Mouse (Mus musculus): ENCODE results near the gene G530012D18Rik. TPM values are rescaled to one million over a fixed set of nuclear protein-coding genes. Genes with fewer than 3 reads are reported as not detected.
"Not testable (repeated sequence)": the region's sequence is repeated elsewhere in the genome, so short reads cannot be mapped to it uniquely, and the experiment has no call there.

G530012D18Rik gene
- polyA plus RNA-seq (2014; fragmentation: Nextera tagmentation; extraction: Ambion mirVana) = not detected in 2 replicates

- H3K9ac ChIP-seq (ENCODE audit: low read length); H3K4me2 ChIP-seq (ENCODE audit: low read depth, low read length, severe bottlenecking); H3K36me3 ChIP-seq (ENCODE audit: control insufficient read depth, insufficient read depth, low read length); ATAC-seq (replicated peaks; ENCODE audit: low FRiP score); H3K4me1 ChIP-seq (replicated peaks; ENCODE audit: control insufficient read depth, insufficient read depth, low read length); H3K27ac ChIP-seq (ENCODE audit: low read depth, low read length); H3K4me3 ChIP-seq (ENCODE audit: low read depth, low read length); H3K9me3 ChIP-seq (ENCODE audit: control insufficient read depth, low read length); H3K27me3 ChIP-seq (ENCODE audit: control insufficient read depth, insufficient read depth, low read length); DNase-seq (ENCODE audit: low spot score): not testable (repeated sequence)
- 76% methylated on average over 1 of the region's 3 CpGs for WGBS
Measured at GRCm38 (mm10) chr1:85575376-85575775, at the start of gene G530012D18Rik. G530012D18Rik (plus strand) TSS chr1:85575676.

GRCm38 (mm10) chr1:85526401-85526800, 49.1 kb upstream of the G530012D18Rik start:
- not testable (repeated sequence) for H3K27me3 ChIP-seq (ENCODE audit: control insufficient read depth, insufficient read depth, low read length); H3K9me3 ChIP-seq (ENCODE audit: control insufficient read depth, low read length); H3K4me2 ChIP-seq (ENCODE audit: low read depth, low read length, severe bottlenecking); H3K4me3 ChIP-seq (ENCODE audit: low read depth, low read length); H3K36me3 ChIP-seq (ENCODE audit: control insufficient read depth, insufficient read depth, low read length); DNase-seq (ENCODE audit: low spot score); H3K9ac ChIP-seq (ENCODE audit: low read length); ATAC-seq (replicated peaks; ENCODE audit: low FRiP score); H3K27ac ChIP-seq (ENCODE audit: low read depth, low read length); H3K4me1 ChIP-seq (replicated peaks; ENCODE audit: control insufficient read depth, insufficient read depth, low read length)
- 73% methylated on average over 3 of the region's 3 CpGs for WGBS

DNA sequence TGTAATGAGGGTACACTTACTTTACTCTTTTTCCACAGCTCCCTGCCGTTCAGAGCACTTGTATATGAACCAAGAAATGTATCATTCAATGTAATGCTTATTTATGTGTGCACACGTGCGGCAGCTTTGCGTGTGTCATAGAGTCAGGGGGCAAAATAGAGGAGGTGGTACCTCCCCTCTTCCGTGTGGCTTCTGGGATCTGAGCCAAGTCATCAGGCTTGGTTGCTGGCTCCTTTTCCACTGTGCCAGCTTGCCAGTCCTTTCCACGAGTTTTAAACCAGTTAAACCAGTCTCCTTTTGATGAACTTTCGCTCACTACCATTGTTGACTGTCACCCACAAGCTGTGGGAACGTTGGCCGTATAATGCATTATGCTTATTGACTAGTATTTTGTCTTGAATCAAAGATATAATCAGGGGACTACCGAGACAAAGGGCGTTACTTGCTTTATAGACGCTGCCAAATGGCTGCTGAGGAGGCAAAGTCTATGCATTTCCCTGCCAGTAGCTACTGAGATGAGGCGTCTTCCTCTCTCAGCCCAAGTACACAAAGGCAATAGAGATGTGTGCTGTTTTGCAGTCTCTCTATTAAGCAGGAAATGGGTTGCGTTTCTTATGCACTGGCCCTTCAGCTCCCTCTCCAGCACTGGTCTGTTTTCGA, 46.9 kb upstream of the G530012D18Rik start:
- H3K9ac ChIP-seq (ENCODE audit: low read length); H3K4me3 ChIP-seq (ENCODE audit: low read depth, low read length); H3K4me1 ChIP-seq (replicated peaks; ENCODE audit: control insufficient read depth, insufficient read depth, low read length); DNase-seq (ENCODE audit: low spot score); H3K36me3 ChIP-seq (ENCODE audit: control insufficient read depth, insufficient read depth, low read length); ATAC-seq (replicated peaks; ENCODE audit: low FRiP score); H3K4me2 ChIP-seq (ENCODE audit: low read depth, low read length, severe bottlenecking); H3K9me3 ChIP-seq (ENCODE audit: control insufficient read depth, low read length); H3K27ac ChIP-seq (ENCODE audit: low read depth, low read length); H3K27me3 ChIP-seq (ENCODE audit: control insufficient read depth, insufficient read depth, low read length): not testable (repeated sequence)
- WGBS = 83% methylated on average over 12 of the region's 15 CpGs

DNA sequence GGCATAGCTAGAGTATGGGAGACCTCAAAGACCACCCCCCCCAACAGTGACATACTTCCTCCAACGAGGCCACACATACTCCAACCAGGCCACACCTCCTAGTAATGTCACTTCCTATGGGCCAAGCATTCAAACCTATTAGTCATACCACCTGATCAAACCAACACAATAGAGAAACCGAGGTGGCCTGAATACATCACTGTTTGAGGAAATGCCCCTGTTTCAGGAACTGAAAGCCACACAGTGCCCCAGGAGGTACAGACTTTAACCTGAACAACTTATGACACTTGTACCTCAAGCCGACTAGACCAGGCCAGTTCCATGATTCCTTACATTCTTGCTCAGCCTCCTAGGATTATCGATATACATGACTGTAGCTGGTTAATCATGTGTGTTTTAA, 31.7 kb upstream of the G530012D18Rik start:
- 86% methylated on average over 3 of the region's 4 CpGs for WGBS
- ATAC-seq (replicated peaks; ENCODE audit: low FRiP score); H3K4me1 ChIP-seq (replicated peaks; ENCODE audit: control insufficient read depth, insufficient read depth, low read length); H3K36me3 ChIP-seq (ENCODE audit: control insufficient read depth, insufficient read depth, low read length); H3K27me3 ChIP-seq (ENCODE audit: control insufficient read depth, insufficient read depth, low read length); H3K4me2 ChIP-seq (ENCODE audit: low read depth, low read length, severe bottlenecking); H3K9ac ChIP-seq (ENCODE audit: low read length); DNase-seq (ENCODE audit: low spot score); H3K27ac ChIP-seq (ENCODE audit: low read depth, low read length); H3K9me3 ChIP-seq (ENCODE audit: control insufficient read depth, low read length); H3K4me3 ChIP-seq (ENCODE audit: low read depth, low read length): not testable (repeated sequence)

DNA sequence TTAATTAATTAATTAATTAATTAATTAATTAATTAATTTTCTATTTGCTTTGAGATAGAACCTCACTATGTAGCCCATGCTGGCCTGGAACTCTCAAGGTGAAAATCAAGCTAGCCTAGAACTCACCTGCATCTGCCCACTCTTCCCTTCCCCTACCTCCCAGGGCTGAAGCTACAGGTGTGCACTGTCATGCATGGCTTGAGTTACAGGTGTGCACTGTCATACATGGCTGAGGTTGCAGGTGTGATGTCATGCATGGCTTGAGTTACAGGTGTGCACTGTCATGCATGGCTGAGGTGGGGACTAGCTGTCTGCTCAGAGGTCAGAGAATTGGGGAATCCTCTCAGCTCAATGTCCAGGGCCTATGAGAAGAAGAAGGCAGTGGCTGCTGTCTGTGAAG, 29.0 kb upstream of the G530012D18Rik start:
- not testable (repeated sequence) for H3K4me1 ChIP-seq (replicated peaks; ENCODE audit: control insufficient read depth, insufficient read depth, low read length); H3K9me3 ChIP-seq (ENCODE audit: control insufficient read depth, low read length); H3K36me3 ChIP-seq (ENCODE audit: control insufficient read depth, insufficient read depth, low read length); H3K27ac ChIP-seq (ENCODE audit: low read depth, low read length); H3K4me2 ChIP-seq (ENCODE audit: low read depth, low read length, severe bottlenecking); DNase-seq (ENCODE audit: low spot score); ATAC-seq (replicated peaks; ENCODE audit: low FRiP score); H3K27me3 ChIP-seq (ENCODE audit: control insufficient read depth, insufficient read depth, low read length); H3K4me3 ChIP-seq (ENCODE audit: low read depth, low read length); H3K9ac ChIP-seq (ENCODE audit: low read length)

DNA sequence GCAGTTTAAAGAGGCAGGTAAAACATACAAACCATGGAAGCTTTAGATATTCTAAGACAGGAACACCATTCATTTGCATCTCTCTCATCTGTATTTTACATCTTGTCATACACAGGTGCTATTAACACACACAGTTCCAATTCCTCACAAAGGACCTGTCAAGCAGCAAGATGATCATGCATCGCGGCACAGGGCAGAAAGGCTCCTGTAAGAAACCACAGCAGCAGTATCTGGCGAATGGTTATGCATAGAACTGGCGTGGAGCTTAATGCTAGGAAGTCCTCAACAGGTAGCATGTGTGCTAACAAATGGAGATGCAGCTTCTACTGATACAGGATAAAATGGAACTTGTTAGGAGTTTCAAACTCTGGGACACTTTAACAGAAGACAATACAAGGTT, 20.2 kb upstream of the G530012D18Rik start:
- not testable (repeated sequence) for H3K27ac ChIP-seq (ENCODE audit: low read depth, low read length); H3K27me3 ChIP-seq (ENCODE audit: control insufficient read depth, insufficient read depth, low read length); H3K4me1 ChIP-seq (replicated peaks; ENCODE audit: control insufficient read depth, insufficient read depth, low read length); H3K9ac ChIP-seq (ENCODE audit: low read length); H3K36me3 ChIP-seq (ENCODE audit: control insufficient read depth, insufficient read depth, low read length); ATAC-seq (replicated peaks; ENCODE audit: low FRiP score); DNase-seq (ENCODE audit: low spot score); H3K4me2 ChIP-seq (ENCODE audit: low read depth, low read length, severe bottlenecking); H3K4me3 ChIP-seq (ENCODE audit: low read depth, low read length); H3K9me3 ChIP-seq (ENCODE audit: control insufficient read depth, low read length)
- 88% methylated on average over 4 of the region's 4 CpGs for WGBS

GRCm38 (mm10) chr1:85573554-85573953, 1.9 kb upstream of the G530012D18Rik start:
- H3K4me3 ChIP-seq (ENCODE audit: low read depth, low read length); H3K9me3 ChIP-seq (ENCODE audit: control insufficient read depth, low read length); ATAC-seq (replicated peaks; ENCODE audit: low FRiP score); H3K27me3 ChIP-seq (ENCODE audit: control insufficient read depth, insufficient read depth, low read length); H3K36me3 ChIP-seq (ENCODE audit: control insufficient read depth, insufficient read depth, low read length); H3K27ac ChIP-seq (ENCODE audit: low read depth, low read length); DNase-seq (ENCODE audit: low spot score); H3K4me1 ChIP-seq (replicated peaks; ENCODE audit: control insufficient read depth, insufficient read depth, low read length); H3K4me2 ChIP-seq (ENCODE audit: low read depth, low read length, severe bottlenecking); H3K9ac ChIP-seq (ENCODE audit: low read length): not testable (repeated sequence)
- 74% methylated on average over 4 of the region's 4 CpGs for WGBS

- not testable (repeated sequence) for H3K27me3 ChIP-seq (ENCODE audit: control insufficient read depth, insufficient read depth, low read length); H3K4me1 ChIP-seq (replicated peaks; ENCODE audit: control insufficient read depth, insufficient read depth, low read length); H3K4me2 ChIP-seq (ENCODE audit: low read depth, low read length, severe bottlenecking); H3K9me3 ChIP-seq (ENCODE audit: control insufficient read depth, low read length); DNase-seq (ENCODE audit: low spot score); H3K36me3 ChIP-seq (ENCODE audit: control insufficient read depth, insufficient read depth, low read length); H3K9ac ChIP-seq (ENCODE audit: low read length); H3K27ac ChIP-seq (ENCODE audit: low read depth, low read length); H3K4me3 ChIP-seq (ENCODE audit: low read depth, low read length); ATAC-seq (replicated peaks; ENCODE audit: low FRiP score)
- WGBS = 64% methylated on average over 3 of the region's 3 CpGs
Measured at GRCm38 (mm10) chr1:85578372-85579010, 3.0 kb downstream of the G530012D18Rik start.

All from forebrain, embryonic 11.5 days (tissue).